Mouse (Mus musculus): ENCODE data around the gene Gtf2f2. TPM values are rescaled to one million over a fixed set of nuclear protein-coding genes. Genes with fewer than 3 reads are reported as not detected.

The Gtf2f2 gene
- polyA plus RNA-seq, 1 experiment: 12.4 TPM

DNA sequence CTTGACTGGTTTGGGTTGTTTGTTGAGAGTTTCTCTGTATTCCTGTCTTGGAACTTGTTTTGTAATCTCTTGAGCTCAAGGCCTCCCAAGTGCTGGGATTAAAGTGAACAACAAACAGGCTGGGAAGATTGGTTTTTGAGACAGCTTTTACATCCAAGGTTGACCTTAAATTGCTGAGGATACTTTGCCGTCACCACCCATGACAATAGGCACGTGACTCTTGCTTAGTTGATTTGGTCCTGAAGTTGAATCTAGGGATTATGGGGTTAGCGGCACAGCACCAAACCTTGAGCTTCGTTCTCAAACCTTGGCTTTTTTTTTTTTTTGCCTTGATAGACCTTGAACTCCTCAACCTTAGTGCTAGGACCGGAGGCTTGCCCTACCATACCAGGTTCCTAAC lies 161.4 kb downstream of the Gtf2f2 start:
- 0 out of 2 replicates have a peak, but pooled peaks cover 3% of the 10 kb centered on the region for H3K4me1 ChIP-seq (ENCODE audit: control insufficient read depth, insufficient read depth, insufficient read length, low read length)
- H3K4me3 ChIP-seq (ENCODE audit: insufficient read depth, low read depth, low read length): no peak overlapping the region
- no peak overlapping the region for H3K27ac ChIP-seq (replicated peaks; ENCODE audit: low read depth, low read length)

DNA sequence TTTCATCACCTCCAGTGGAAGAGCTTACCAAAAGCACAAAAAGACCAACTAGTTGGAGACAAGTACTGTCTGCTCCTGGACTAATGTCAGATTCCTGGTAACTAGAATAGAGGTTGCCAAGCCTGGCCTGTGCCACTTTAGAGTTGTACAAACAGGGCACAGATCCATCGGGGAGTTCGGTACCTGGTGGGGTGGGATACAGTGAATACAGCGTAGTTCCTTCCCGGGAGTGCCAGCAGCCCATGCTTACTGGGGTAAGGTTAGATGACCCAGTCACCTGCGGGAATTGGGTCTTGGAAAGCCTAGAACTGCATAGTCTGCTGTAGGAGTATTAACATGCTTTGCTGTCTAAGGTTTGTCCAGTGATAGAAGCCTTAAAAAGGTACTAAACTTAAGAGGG lies 162.2 kb downstream of the Gtf2f2 start:
- H3K4me3 ChIP-seq (ENCODE audit: insufficient read depth, low read depth, low read length): no peak overlapping the region
- 0 out of 2 replicates have a peak, but pooled peaks cover 3% of the 10 kb centered on the region for H3K4me1 ChIP-seq (ENCODE audit: control insufficient read depth, insufficient read depth, insufficient read length, low read length)
- H3K27ac ChIP-seq (replicated peaks; ENCODE audit: low read depth, low read length): no peak overlapping the region

DNA sequence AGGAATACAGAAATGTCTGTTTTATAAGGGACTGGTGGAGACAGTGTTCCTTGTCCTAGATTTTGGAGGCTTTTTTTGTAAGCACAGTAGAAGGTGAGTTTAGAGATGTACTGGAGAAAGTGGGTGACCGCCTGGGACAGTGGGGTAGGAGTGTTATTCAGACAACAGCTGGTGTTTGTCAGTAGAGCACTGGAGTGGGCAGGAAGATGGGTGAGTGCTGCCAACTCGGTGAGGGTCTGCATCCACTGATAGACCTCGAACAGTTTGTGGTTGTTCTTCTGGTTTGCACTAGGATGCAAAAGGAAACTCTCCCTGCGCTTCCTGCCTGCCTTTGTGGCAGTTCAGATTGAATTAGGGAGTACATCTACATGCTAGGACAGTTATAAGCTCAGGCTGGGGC lies 163.0 kb downstream of the Gtf2f2 start:
- Histone ChIP-seq H3K4me3 (ENCODE audit: insufficient read depth, low read depth, low read length) (no peak overlapping the region), H3K27ac (replicated peaks; ENCODE audit: low read depth, low read length) (no peak overlapping the region)

More for the DNA sequence above, 163.0 kb downstream of the Gtf2f2 start:
- 0 out of 2 replicates have a peak, but pooled peaks cover 3% of the 10 kb centered on the region for H3K4me1 ChIP-seq (ENCODE audit: control insufficient read depth, insufficient read depth, insufficient read length, low read length)

Other genes starting within 250 kb of the Gtf2f2 start
- 5.4 and 6.1 TPM in 2 replicates for gene Slc25a30, start 223.8 kb downstream of the Gtf2f2 start, polyA plus RNA-seq (2012; ENCODE audit: insufficient read depth, insufficient read length, missing spikeins)
- 2,477 and 2,768 TPM in 2 replicates for gene Tpt1, start 165.8 kb downstream of the Gtf2f2 start, polyA plus RNA-seq (2012; ENCODE audit: insufficient read depth, insufficient read length, missing spikeins)
- not detected in 2 replicates for gene Kctd4, start 55.9 kb downstream of the Gtf2f2 start, polyA plus RNA-seq (2012; ENCODE audit: insufficient read depth, insufficient read length, missing spikeins)
- gene Gpalpp1, start 99.9 kb upstream of the Gtf2f2 start, polyA plus RNA-seq (2012; ENCODE audit: insufficient read depth, insufficient read length, missing spikeins): 6.4 and 8.3 TPM in 2 replicates
- gene Nufip1, start 100.0 kb upstream of the Gtf2f2 start, polyA plus RNA-seq (2012; ENCODE audit: insufficient read depth, insufficient read length, missing spikeins): 2.3 and 2.5 TPM in 2 replicates